Mouse (Mus musculus) heart, adult 2 months (tissue): Measurements from ENCODE around the gene B4galnt3.

Experiments used
- CTCF ChIP-seq: fragments of 200-600 bp; IDR thresholded peaks from 2 replicates; pipeline ENCODE4 v1.8.1; 2022; ENCODE audit warnings: antibody characterized with exemption, mild to moderate bottlenecking, moderate library complexity
- EP300 ChIP-seq: fragments of 200-500 bp; IDR thresholded peaks from 2 replicates; pipeline ENCODE4 v1.6.1; 2011; ENCODE audit warnings: low read depth, low read length, control low read depth; ENCODE audit not compliant: insufficient read depth
- POLR2A ChIP-seq: fragments of 200-500 bp; IDR thresholded peaks from 2 replicates; pipeline ENCODE4 v1.6.1; 2011; ENCODE audit warnings: mild to moderate bottlenecking, low read depth, low read length, control low read depth; ENCODE audit not compliant: insufficient read depth

GRCm38 (mm10) chr6:120174028-120174601 lies 120.2 kb downstream of the B4galnt3 start:
- TF ChIP-seq CTCF (no peak), POLR2A (no peak), EP300 (no peak)
